Mouse (Mus musculus) thymus, adult 2 months (tissue): Measurements from ENCODE around the gene Rasal3.

Source experiments
- CTCF ChIP-seq: fragments of 200-500 bp; IDR thresholded peaks from 2 replicates; pipeline ENCODE4 v1.5.1; 2012; ENCODE audit warnings: mild to moderate bottlenecking, control low read depth, low read length, moderate library complexity, borderline replicate concordance; ENCODE audit not compliant: control insufficient read depth, poor library complexity, insufficient read depth; ENCODE audit errors: extremely low read depth
- POLR2A ChIP-seq: fragments of 200-500 bp; IDR thresholded peaks from 2 replicates; pipeline ENCODE4 v1.6.1; 2012; ENCODE audit warnings: mild to moderate bottlenecking, low read length, control low read depth, moderate library complexity; ENCODE audit not compliant: control insufficient read depth, poor library complexity, insufficient read depth; ENCODE audit errors: extremely low read depth

GRCm38 (mm10) chr17:32452482-32452881 is 49.1 kb upstream of the Rasal3 start, which contains the start of gene Cyp4f39:
- TF ChIP-seq POLR2A (no peak), CTCF (no peak)
